Mouse (Mus musculus): ENCODE results near the gene Arl5b. TPM values are rescaled to one million over a fixed set of nuclear protein-coding genes. Genes with fewer than 3 reads are reported as not detected.

The Arl5b gene
- polyA plus RNA-seq, 1 experiment from 2014 or later: 47.2 TPM

- Histone ChIP-seq H3K4me1 (ENCODE audit: control insufficient read depth, insufficient read depth, low read length) (peaks cover 12% of the 10 kb centered on the region), H3K4me3 (replicated peaks; ENCODE audit: low read depth, low read length) (peak within 1 kb of the TSS; percentile 92)
- WGBS: under 1% methylated on average over 75 of the region's 75 CpGs
These were observed 5.9 kb downstream of the Arl5b start, which contains the start of gene Nsun6 for GRCm38 (mm10) chr2:15054945-15055637. Nsun6 (minus strand) TSS chr2:15055069.

GRCm38 (mm10) chr2:15055741-15056151 is 6.6 kb downstream of the Arl5b start:
- DNase-seq: peak; percentile 66
- Histone ChIP-seq H3K36me3 (ENCODE audit: control insufficient read depth, insufficient read depth, low read length) (no peaks in the 10 kb centered on the region), H3K27ac (replicated peaks; ENCODE audit: low read depth, low read length) (peak overlapping the region; percentile 98), H3K9ac (replicated peaks; ENCODE audit: low read length) (peak overlapping the region; percentile 98), H3K4me2 (ENCODE audit: low read length) (peak overlapping the region; percentile 76), H3K9me3 (ENCODE audit: control insufficient read depth, low read length) (no peaks in the 10 kb centered on the region), H3K4me3 (replicated peaks; ENCODE audit: low read depth, low read length) (peak overlapping the region; percentile 92), H3K27me3 (ENCODE audit: control insufficient read depth, insufficient read depth, low read length) (no peaks in the 10 kb centered on the region), H3K4me1 (ENCODE audit: control insufficient read depth, insufficient read depth, low read length) (peaks cover 12% of the 10 kb centered on the region)
- no peak for ATAC-seq (ENCODE audit: low FRiP score, low TSS enrichment)
- WGBS: 0% methylated on average over 15 of the region's 15 CpGs

More at GRCm38 (mm10) chr2:15054945-15055637, 5.9 kb downstream of the Arl5b start, which contains the start of gene Nsun6:
- Histone ChIP-seq H3K9me3 (ENCODE audit: control insufficient read depth, low read length) (no peaks in the 10 kb centered on the region), H3K4me2 (ENCODE audit: low read length) (peak within 1 kb of the TSS; percentile 76), H3K36me3 (ENCODE audit: control insufficient read depth, insufficient read depth, low read length) (no peaks in the 10 kb centered on the region), H3K27me3 (ENCODE audit: control insufficient read depth, insufficient read depth, low read length) (no peaks in the 10 kb centered on the region), H3K27ac (replicated peaks; ENCODE audit: low read depth, low read length) (peak within 1 kb of the TSS; percentile 98), H3K9ac (replicated peaks; ENCODE audit: low read length) (peak within 1 kb of the TSS; percentile 98)
- peak; percentile 99 for DNase-seq
- peak; percentile 99 for ATAC-seq (ENCODE audit: low FRiP score, low TSS enrichment)

- Histone ChIP-seq H3K36me3 (ENCODE audit: control insufficient read depth, insufficient read depth, low read length) (no peaks in the 10 kb centered on the region), H3K27me3 (ENCODE audit: control insufficient read depth, insufficient read depth, low read length) (no peaks in the 10 kb centered on the region), H3K27ac (replicated peaks; ENCODE audit: low read depth, low read length) (no peak overlapping the region), H3K9me3 (ENCODE audit: control insufficient read depth, low read length) (no peaks in the 10 kb centered on the region), H3K9ac (replicated peaks; ENCODE audit: low read length) (no peak overlapping the region), H3K4me2 (ENCODE audit: low read length) (no peak overlapping the region), H3K4me1 (ENCODE audit: control insufficient read depth, insufficient read depth, low read length) (peaks cover 12% of the 10 kb centered on the region), H3K4me3 (replicated peaks; ENCODE audit: low read depth, low read length) (no peak overlapping the region)
- ATAC-seq (ENCODE audit: low FRiP score, low TSS enrichment): no peak
- no peak for DNase-seq
- 85% methylated on average over 5 of the region's 5 CpGs for WGBS
These were observed 9.0 kb downstream of the Arl5b start for GRCm38 (mm10) chr2:15058227-15058626.

DNA sequence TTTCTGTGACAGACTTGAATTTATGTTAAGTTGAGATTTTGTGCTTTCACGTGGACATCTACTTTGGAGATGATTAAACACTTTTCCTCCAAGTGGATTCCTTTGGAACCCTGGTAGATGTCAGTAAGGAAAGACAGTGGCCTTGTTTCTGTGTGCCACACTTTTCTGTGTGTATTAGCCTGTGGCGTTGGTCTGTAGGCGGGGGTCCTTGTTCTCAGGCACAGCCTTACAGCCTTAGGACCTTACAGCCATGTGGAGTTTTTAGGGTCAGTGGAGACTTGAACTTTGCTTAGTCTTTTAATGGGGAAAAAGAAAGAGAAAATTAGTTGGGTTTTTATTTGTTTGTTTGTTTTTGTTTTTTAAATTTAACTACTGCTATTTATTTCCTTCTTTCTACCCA is 11.7 kb downstream of the Arl5b start:
- Histone ChIP-seq H3K4me3 (replicated peaks; ENCODE audit: low read depth, low read length) (no peak overlapping the region), H3K36me3 (ENCODE audit: control insufficient read depth, insufficient read depth, low read length) (no peaks in the 10 kb centered on the region), H3K9ac (replicated peaks; ENCODE audit: low read length) (no peak overlapping the region), H3K27ac (replicated peaks; ENCODE audit: low read depth, low read length) (no peak overlapping the region), H3K4me2 (ENCODE audit: low read length) (no peak overlapping the region), H3K27me3 (ENCODE audit: control insufficient read depth, insufficient read depth, low read length) (no peaks in the 10 kb centered on the region), H3K4me1 (ENCODE audit: control insufficient read depth, insufficient read depth, low read length) (peaks cover 17% of the 10 kb centered on the region), H3K9me3 (ENCODE audit: control insufficient read depth, low read length) (no peaks in the 10 kb centered on the region)
- no peak for ATAC-seq (ENCODE audit: low FRiP score, low TSS enrichment)
- no peak for DNase-seq
- 84% methylated on average over 3 of the region's 3 CpGs for WGBS

DNA sequence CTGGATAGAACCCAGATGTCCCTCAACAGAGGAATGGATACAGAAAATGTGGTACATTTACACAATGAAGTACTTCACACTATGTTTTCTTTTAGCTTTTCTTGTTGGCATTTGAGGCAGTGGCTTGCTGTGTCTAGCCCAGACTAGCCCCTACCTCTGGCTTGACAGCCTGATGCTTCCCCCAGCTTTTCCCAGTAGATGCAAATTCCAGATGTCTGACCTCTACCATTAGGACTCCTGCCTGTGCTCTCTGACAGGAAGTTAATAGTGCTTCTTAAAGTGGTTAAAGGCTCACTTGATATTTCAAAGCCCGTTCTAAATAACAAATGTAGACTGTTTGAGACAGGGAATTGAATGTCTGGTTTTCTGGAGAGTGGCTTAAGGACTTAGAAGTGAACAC is 14.6 kb downstream of the Arl5b start:
- H3K4me2 ChIP-seq (ENCODE audit: low read length): no peak overlapping the region
- 89% methylated on average over 1 of the region's 1 CpGs for whole genome bisulfite sequencing

DNA sequence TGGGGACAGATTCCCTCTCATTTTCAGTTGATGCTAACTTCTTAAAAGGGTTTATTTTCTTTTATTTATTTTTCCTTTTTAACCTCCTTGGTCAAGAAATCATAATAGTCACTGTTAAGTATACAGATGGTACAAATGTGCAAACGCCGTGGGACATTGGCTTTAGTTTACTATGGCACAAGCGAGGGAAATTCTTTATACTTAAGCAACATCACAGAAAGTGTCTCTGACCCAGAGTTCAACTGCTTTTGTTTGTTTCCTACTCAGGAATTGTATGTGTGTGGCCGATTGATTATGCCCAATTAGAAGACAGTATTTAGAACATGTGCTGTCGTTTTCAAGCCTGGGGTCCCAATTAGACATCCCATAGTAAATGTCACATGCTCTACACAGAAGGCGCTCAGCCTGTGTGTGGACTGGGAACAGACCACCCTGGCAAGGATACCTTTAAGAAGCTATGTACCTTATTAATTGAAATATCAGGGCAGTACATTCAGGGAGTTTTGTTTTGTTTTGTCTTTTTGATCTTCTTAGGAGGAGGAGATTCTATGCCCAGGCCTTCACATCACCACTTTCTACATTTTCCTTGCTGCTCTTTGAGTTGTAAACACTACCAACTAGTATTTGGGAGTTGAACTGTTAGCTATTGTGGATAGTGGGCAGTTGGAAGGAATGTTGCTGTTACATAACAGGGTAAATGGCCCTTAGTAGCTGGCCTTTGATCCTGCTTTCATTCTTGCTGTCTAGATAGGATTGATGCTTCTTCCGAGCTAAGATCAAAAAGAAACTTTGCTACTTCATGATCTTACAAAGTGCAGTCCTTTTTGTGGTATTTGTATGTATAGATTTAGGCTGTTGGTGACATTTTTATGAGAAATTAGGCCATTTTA is 15.4 kb downstream of the Arl5b start:
- DNase-seq (no peak), ATAC-seq (ENCODE audit: low FRiP score, low TSS enrichment) (no peak)
- Histone ChIP-seq H3K27me3 (ENCODE audit: control insufficient read depth, insufficient read depth, low read length) (no peaks in the 10 kb centered on the region), H3K4me1 (ENCODE audit: control insufficient read depth, insufficient read depth, low read length) (peaks cover 5% of the 10 kb centered on the region; the same call in 1 of the 2 replicates), H3K9ac (replicated peaks; ENCODE audit: low read length) (no peak overlapping the region), H3K27ac (replicated peaks; ENCODE audit: low read depth, low read length) (no peak overlapping the region), H3K4me3 (replicated peaks; ENCODE audit: low read depth, low read length) (no peak overlapping the region), H3K9me3 (ENCODE audit: control insufficient read depth, low read length) (no peaks in the 10 kb centered on the region), H3K4me2 (ENCODE audit: low read length) (no peak overlapping the region), H3K36me3 (ENCODE audit: control insufficient read depth, insufficient read depth, low read length) (peaks cover 15% of the 10 kb centered on the region)
- 81% methylated on average over 7 of the region's 7 CpGs for WGBS

More for the DNA sequence above, 14.6 kb downstream of the Arl5b start:
- H3K36me3 ChIP-seq (ENCODE audit: control insufficient read depth, insufficient read depth, low read length): peaks cover 10% of the 10 kb centered on the region
- no peak for ATAC-seq (ENCODE audit: low FRiP score, low TSS enrichment)
- H3K4me1 ChIP-seq (ENCODE audit: control insufficient read depth, insufficient read depth, low read length): peaks cover 5% of the 10 kb centered on the region; the same call in 1 of the 2 replicates
- H3K4me3 ChIP-seq (replicated peaks; ENCODE audit: low read depth, low read length): no peak overlapping the region
- no peaks in the 10 kb centered on the region for H3K9me3 ChIP-seq (ENCODE audit: control insufficient read depth, low read length)
- no peak for DNase-seq
- H3K27me3 ChIP-seq (ENCODE audit: control insufficient read depth, insufficient read depth, low read length): no peaks in the 10 kb centered on the region
- H3K9ac ChIP-seq (replicated peaks; ENCODE audit: low read length): no peak overlapping the region
- H3K27ac ChIP-seq (replicated peaks; ENCODE audit: low read depth, low read length): no peak overlapping the region

- H3K27ac ChIP-seq (replicated peaks; ENCODE audit: low read depth, low read length): no peak overlapping the region
- ATAC-seq (ENCODE audit: low FRiP score, low TSS enrichment) (no peak), DNase-seq (no peak)
- peaks cover 22% of the 10 kb centered on the region for H3K36me3 ChIP-seq (ENCODE audit: control insufficient read depth, insufficient read depth, low read length)
- 73% methylated on average over 2 of the region's 2 CpGs for WGBS
- H3K4me2 ChIP-seq (ENCODE audit: low read length): no peak overlapping the region
- H3K9me3 ChIP-seq (ENCODE audit: control insufficient read depth, low read length): no peaks in the 10 kb centered on the region
- no peak overlapping the region for H3K4me3 ChIP-seq (replicated peaks; ENCODE audit: low read depth, low read length)
- peaks cover 5% of the 10 kb centered on the region; the same call in 1 of the 2 replicates for H3K4me1 ChIP-seq (ENCODE audit: control insufficient read depth, insufficient read depth, low read length)
- no peak overlapping the region for H3K9ac ChIP-seq (replicated peaks; ENCODE audit: low read length)
- H3K27me3 ChIP-seq (ENCODE audit: control insufficient read depth, insufficient read depth, low read length): no peaks in the 10 kb centered on the region
These were observed 16.3 kb downstream of the Arl5b start for GRCm38 (mm10) chr2:15065447-15065846.

- DNase-seq: no peak
- H3K4me3 ChIP-seq (replicated peaks; ENCODE audit: low read depth, low read length): no peak overlapping the region
- H3K9ac ChIP-seq (replicated peaks; ENCODE audit: low read length): no peak overlapping the region
- no peaks in the 10 kb centered on the region for H3K9me3 ChIP-seq (ENCODE audit: control insufficient read depth, low read length)
- no peak overlapping the region for H3K4me2 ChIP-seq (ENCODE audit: low read length)
- 83% methylated on average over 5 of the region's 5 CpGs for WGBS
- H3K36me3 ChIP-seq (ENCODE audit: control insufficient read depth, insufficient read depth, low read length): peaks cover 37% of the 10 kb centered on the region
- H3K27ac ChIP-seq (replicated peaks; ENCODE audit: low read depth, low read length): no peak overlapping the region
- H3K27me3 ChIP-seq (ENCODE audit: control insufficient read depth, insufficient read depth, low read length): no peaks in the 10 kb centered on the region
- peaks cover 5% of the 10 kb centered on the region; the same call in 1 of the 2 replicates for H3K4me1 ChIP-seq (ENCODE audit: control insufficient read depth, insufficient read depth, low read length)
- ATAC-seq (ENCODE audit: low FRiP score, low TSS enrichment): no peak
These were observed 17.9 kb downstream of the Arl5b start for GRCm38 (mm10) chr2:15067091-15067490.
